10 mouse cellular contexts compared by ENCODE assay signal in genomic region chr7:28866769-28867507, GRCm38 (mm10). TPM values are rescaled to one million over a fixed set of nuclear protein-coding genes. Genes with fewer than 3 reads are reported as not detected.
DNase-seq lines count a peak whose midpoint lies in the region; ATAC-seq and TF ChIP-seq lines count a peak whose summit lies in the region.
"Had no signal": no experiment of that assay in that cellular context is flagged by ENCODE, and none has a peak within 500 bp of the region (broad histone marks: within the 10 kb centered on the region; RNA-seq: fewer than 3 reads in every experiment).

No protein-coding gene starts in this region.

- H3K4me1 ChIP-seq in heart, adult 2 months (ENCODE audit: control insufficient read depth, insufficient read depth, low read length) = peaks cover 4% of the 10 kb centered on the region
- H3K4me1 ChIP-seq in neural tube, embryonic 13.5 days (replicated peaks) = peaks cover 20% of the 10 kb centered on the region

- H3K27ac ChIP-seq in heart, adult 2 months = peak overlapping the region; percentile 75
- no peak overlapping the region for H3K27ac ChIP-seq in neural tube, embryonic 13.5 days (replicated peaks)
- H3K27ac ChIP-seq: midbrain, embryonic 15.5 days had no signal

- peak; percentile 34; the same call in 1 of the 2 replicates for ATAC-seq in neural tube, embryonic 13.5 days (ENCODE audit: low read depth)

- H3K9me3 ChIP-seq in neural tube, embryonic 13.5 days = no peaks in the 10 kb centered on the region
- H3K9me3 ChIP-seq: midbrain, embryonic 15.5 days had no signal

- no peak for TF ChIP-seq EP300 in heart, adult 2 months (IDR thresholded peaks at IDR 0.05; ENCODE audit: insufficient read depth, low read depth, low read length)

- no peaks in the 10 kb centered on the region for H3K36me3 ChIP-seq in heart, adult 2 months (ENCODE audit: control insufficient read depth, insufficient read depth, low read length)
- no peaks in the 10 kb centered on the region for H3K36me3 ChIP-seq in neural tube, embryonic 13.5 days
- no peaks in the 10 kb centered on the region for H3K36me3 ChIP-seq in splenic B cell, adult 2 months (ENCODE audit: control insufficient read depth, insufficient read depth, low read length, poor library complexity, severe bottlenecking)
- H3K36me3 ChIP-seq: midbrain, embryonic 15.5 days had no signal

- intact Hi-C loops in heart, adult 2 months (cut with DNase I) = loop anchor here (1.0 to 5.0 kb wide), 3 partner anchors 40 to 87 kb away; partner anchors contain the start of gene Ech1
- intact Hi-C loops in heart, postnatal 10 days (cut with DNase I) = loop anchor here (1.0 to 2.0 kb wide), 3 partner anchors 40 to 86 kb away; no protein-coding TSS in a partner anchor

- H3K27me3 ChIP-seq in heart, adult 2 months (ENCODE audit: control insufficient read depth, insufficient read depth, low read length) = no peaks in the 10 kb centered on the region
- no peaks in the 10 kb centered on the region for H3K27me3 ChIP-seq in neural tube, embryonic 13.5 days
- H3K27me3 ChIP-seq in splenic B cell, adult 2 months (ENCODE audit: control insufficient read depth, insufficient read depth, low read length, poor library complexity, severe bottlenecking) = no peaks in the 10 kb centered on the region
- H3K27me3 ChIP-seq: CH12.LX; midbrain, embryonic 15.5 days had no signal

- peak overlapping the region; percentile 13; the same call in 1 of the 2 replicates for H3K9ac ChIP-seq in heart, adult 2 months (ENCODE audit: low read depth, low read length)
- H3K9ac ChIP-seq in neural tube, embryonic 13.5 days = no peak overlapping the region

- no peak for DNase-seq in heart, adult 2 months
- DNase-seq in heart, postnatal 10 days = no peak
- DNase-seq in neural tube, embryonic 10.5 days (ENCODE audit: extremely low spot score, low spot score) = no peak
- DNase-seq in gonadal fat pad, adult 2 months (ENCODE audit: low read depth) = peak; percentile 75
- peak; percentile 53 for DNase-seq in splenic B cell, adult 2 months (ENCODE audit: low read depth, low spot score)
- DNase-seq in kidney, postnatal 10 days = no peak
- DNase-seq in embryo, embryonic 11 days = no peak

- no peak for TF ChIP-seq CTCF in heart, adult 2 months (IDR thresholded peaks at IDR 0.05)

- no peak overlapping the region for H3K4me2 ChIP-seq in neural tube, embryonic 13.5 days

- no peaks in the 10 kb centered on the region for H3K79me2 ChIP-seq in heart, adult 2 months (replicated peaks; ENCODE audit: control insufficient read depth, insufficient read depth, low read length)

- TF ChIP-seq POLR2A in heart, adult 2 months (IDR thresholded peaks at IDR 0.05; ENCODE audit: insufficient read depth, low read depth, low read length) = no peak

- 79% methylated on average over 28 of the region's 28 CpGs for WGBS in heart, adult 2 months
- WGBS in neural tube, embryonic 13.5 days = 89% methylated on average over 28 of the region's 28 CpGs

- H3K4me3 ChIP-seq in heart, adult 2 months = no peak overlapping the region
- H3K4me3 ChIP-seq in neural tube, embryonic 13.5 days = no peak overlapping the region

RNA-seq across cellular contexts. Expression of gene Lgals7, which starts 3.3 kb away (rescaled TPM):
- total RNA-seq in heart, adult 2 months (2021) = under 1 TPM in 1 of 2 experiments, not detected in 1; 0.61 TPM
- 1.6 and 4.0 TPM in 2 replicates for polyA plus RNA-seq in heart, adult 2 months (2012; rRNA removed)
- 1 to 10 TPM; 2.2 to 2.8 TPM for total RNA-seq in heart, postnatal 10 days (2021)
- polyA plus RNA-seq in neural tube, embryonic 13.5 days (2015; fragmentation: Nextera tagmentation; extraction: Ambion mirVana) = 4.5 and 6.1 TPM in 2 replicates
- polyA plus RNA-seq in gonadal fat pad, adult 2 months (2012; rRNA removed) = 11.2 and 12.3 TPM in 2 replicates
- total RNA-seq: CH12.LX had no signal

RNA-seq across cellular contexts. Expression of gene Capn12, which starts 14.3 kb away (rescaled TPM):
- total RNA-seq in heart, adult 2 months (2021) = under 1 TPM; 0.23 to 0.39 TPM
- polyA plus RNA-seq in heart, adult 2 months (2012; rRNA removed) = 0.49 and 0.61 TPM in 2 replicates
- total RNA-seq in heart, postnatal 10 days (2021) = under 1 TPM; 0.26 to 0.47 TPM
- polyA plus RNA-seq in neural tube, embryonic 13.5 days (2015; fragmentation: Nextera tagmentation; extraction: Ambion mirVana) = 0.29 and 0.55 TPM in 2 replicates
- polyA plus RNA-seq in gonadal fat pad, adult 2 months (2012; rRNA removed) = 0.28 and 0.42 TPM in 2 replicates

RNA-seq across cellular contexts. Expression of gene Lgals4, which starts 33.3 kb away (rescaled TPM):
- total RNA-seq in heart, adult 2 months (2021) = 10 to 100 TPM; 18.5 to 27.6 TPM
- polyA plus RNA-seq in heart, adult 2 months (2012; rRNA removed) = 63.6 and 121 TPM in 2 replicates
- total RNA-seq in heart, postnatal 10 days (2021) = 10 to 100 TPM; 35.0 to 35.8 TPM
- polyA plus RNA-seq in neural tube, embryonic 13.5 days (2015; fragmentation: Nextera tagmentation; extraction: Ambion mirVana) = 5.0 and 6.2 TPM in 2 replicates
- polyA plus RNA-seq in gonadal fat pad, adult 2 months (2012; rRNA removed) = 21.7 and 30.4 TPM in 2 replicates

RNA-seq across cellular contexts. Expression of gene Ech1, which starts 41.9 kb away (rescaled TPM):
- total RNA-seq in heart, adult 2 months (2021) = 1,000 to 10,000 TPM; 1,826 to 2,229 TPM
- 2,087 and 2,697 TPM in 2 replicates for polyA plus RNA-seq in heart, adult 2 months (2012; rRNA removed)
- total RNA-seq in heart, postnatal 10 days (2021) = 1,000 to 10,000 TPM; 1,137 to 1,217 TPM
- 88.7 and 98.1 TPM in 2 replicates for polyA plus RNA-seq in neural tube, embryonic 13.5 days (2015; fragmentation: Nextera tagmentation; extraction: Ambion mirVana)
- 508 and 671 TPM in 2 replicates for polyA plus RNA-seq in gonadal fat pad, adult 2 months (2012; rRNA removed)

RNA-seq across cellular contexts. Expression of gene Hnrnpl, which starts 58.6 kb away (rescaled TPM):
- total RNA-seq in heart, adult 2 months (2021) = 100 to 1,000 TPM; 192 to 206 TPM
- polyA plus RNA-seq in heart, adult 2 months (2012; rRNA removed) = 208 and 348 TPM in 2 replicates
- 100 to 1,000 TPM; 423 to 428 TPM for total RNA-seq in heart, postnatal 10 days (2021)
- 214 and 237 TPM in 2 replicates for polyA plus RNA-seq in neural tube, embryonic 13.5 days (2015; fragmentation: Nextera tagmentation; extraction: Ambion mirVana)
- polyA plus RNA-seq in gonadal fat pad, adult 2 months (2012; rRNA removed) = 298 and 302 TPM in 2 replicates

Comparison
In these comparisons a context has a peak if more than half of its experiments do, and no peak if none do; other contexts are left out.
1. DNase-seq: peak in gonadal fat pad, adult 2 months (single experiment) and splenic B cell, adult 2 months (single experiment); none in heart, adult 2 months (0 of 2), heart, postnatal 10 days (0 of 2), neural tube, embryonic 10.5 days (single experiment), kidney, postnatal 10 days (single experiment) and embryo, embryonic 11 days (single experiment).